Mouse (Mus musculus): ENCODE measurements around the gene Pla2g4b. TPM values are rescaled to one million over a fixed set of nuclear protein-coding genes. Genes with fewer than 3 reads are reported as not detected.

Pla2g4b gene
- total RNA-seq, 1 experiment: 2.7 TPM

DNA sequence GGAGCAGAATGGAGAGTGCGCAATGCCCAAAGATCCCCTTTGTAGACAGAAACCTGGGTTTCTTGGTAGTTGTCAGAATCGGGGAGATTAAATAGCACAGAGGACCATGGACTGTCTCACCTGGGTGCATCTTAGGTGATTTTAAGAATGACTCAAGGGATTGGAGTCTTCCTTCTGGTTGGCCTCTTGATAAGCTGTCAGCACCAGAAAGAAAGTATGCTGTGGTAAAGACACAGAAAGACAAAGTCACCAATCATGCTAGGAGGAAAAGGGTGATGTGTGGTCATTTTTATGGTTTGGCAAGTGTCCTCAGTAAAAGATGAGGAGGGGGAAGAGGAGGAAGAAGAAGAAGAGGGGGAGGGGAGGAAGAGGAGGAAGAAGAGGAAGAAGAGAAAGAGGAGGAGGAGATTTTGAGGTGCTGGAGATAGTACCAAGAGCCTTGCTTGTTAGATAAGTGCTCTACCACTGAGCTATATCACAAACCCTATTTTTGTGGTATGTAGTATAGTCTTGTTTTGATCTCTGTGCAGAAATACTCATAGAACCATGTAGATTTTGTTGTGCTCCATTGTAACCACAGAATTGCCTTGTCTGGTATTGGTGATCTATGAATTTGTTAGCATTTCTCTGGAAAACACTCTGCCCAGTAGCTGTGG lies 19.3 kb upstream of the Pla2g4b start:
- Histone ChIP-seq H3K36me3 (ENCODE audit: control insufficient read depth, insufficient read depth, low read length, poor library complexity, severe bottlenecking) (no peaks in the 10 kb centered on the region), H3K4me3 (ENCODE audit: insufficient read depth in 1 of 2, low read depth in 1 of 2, low read length in 2 of 2, poor library complexity in 1 of 2, severe bottlenecking in 1 of 2) (no peak overlapping the region), H3K9me3 (ENCODE audit: control insufficient read depth, insufficient read depth, low read depth, low read length) (no peaks in the 10 kb centered on the region), H3K4me1 (ENCODE audit: control insufficient read depth in 2 of 2, insufficient read depth in 2 of 2, low read length in 2 of 2, poor library complexity in 1 of 2) (no peaks in the 10 kb centered on the region), H3K9ac (ENCODE audit: insufficient read depth, low read depth, low read length, poor library complexity, severe bottlenecking) (no peak overlapping the region), H3K27ac (ENCODE audit: insufficient read depth, low read depth, low read length, poor library complexity, severe bottlenecking) (no peak overlapping the region)
- DNase-seq (ENCODE audit: low read depth, low spot score): no peak
- no peak for TF ChIP-seq HCFC1 (IDR thresholded peaks at IDR 0.05; ENCODE audit: borderline replicate concordance, insufficient read depth, low read length)
- no peak for TF ChIP-seq ZC3H11A (IDR thresholded peaks at IDR 0.05; ENCODE audit: borderline replicate concordance, low read depth, low read length)
- TF ChIP-seq MAFK (IDR thresholded peaks at IDR 0.05; ENCODE audit: insufficient read depth, low read depth, low read length): no peak
- TF ChIP-seq CHD2 (IDR thresholded peaks at IDR 0.05; ENCODE audit: low read depth, low read length): no peak
- no peak for TF ChIP-seq ZNF384 (IDR thresholded peaks at IDR 0.05; ENCODE audit: low read depth, low read length)
- in situ Hi-C loops (cut with MboI; ENCODE audit: low sequenced_read_pairs in 2 of 2, unreplicated experiment in 2 of 2): no loop called here

DNA sequence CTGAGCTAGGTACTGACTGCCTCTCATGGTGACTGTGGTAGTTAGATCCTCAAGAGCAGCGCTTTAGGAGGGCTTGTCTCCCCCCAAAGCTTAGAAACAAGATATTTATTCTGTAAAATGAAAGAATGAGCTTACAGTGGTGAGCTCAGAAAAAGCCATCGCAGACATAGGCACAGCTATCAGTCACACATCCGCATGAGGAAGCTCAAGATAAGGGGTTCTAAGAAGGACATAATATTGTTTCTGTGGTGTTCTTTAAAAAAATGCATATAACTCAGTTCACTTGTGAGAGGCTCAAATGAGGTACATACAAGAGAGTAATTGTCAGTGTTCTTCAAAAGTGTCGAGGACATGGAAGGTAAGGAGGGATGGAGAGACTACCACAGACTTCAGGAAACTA lies 17.3 kb upstream of the Pla2g4b start:
- Histone ChIP-seq H3K36me3 (ENCODE audit: control insufficient read depth, insufficient read depth, low read length, poor library complexity, severe bottlenecking) (no peaks in the 10 kb centered on the region; the same call in 1 of the 2 replicates), H3K27ac (ENCODE audit: insufficient read depth, low read depth, low read length, poor library complexity, severe bottlenecking) (no peak overlapping the region), H3K9ac (ENCODE audit: insufficient read depth, low read depth, low read length, poor library complexity, severe bottlenecking) (no peak overlapping the region), H3K9me3 (ENCODE audit: control insufficient read depth, insufficient read depth, low read depth, low read length) (no peaks in the 10 kb centered on the region), H3K4me1 (ENCODE audit: control insufficient read depth in 2 of 2, insufficient read depth in 2 of 2, low read length in 2 of 2, poor library complexity in 1 of 2) (no peaks in the 10 kb centered on the region), H3K4me3 (ENCODE audit: insufficient read depth in 1 of 2, low read depth in 1 of 2, low read length in 2 of 2, poor library complexity in 1 of 2, severe bottlenecking in 1 of 2) (no peak overlapping the region)
- in situ Hi-C loops (cut with MboI; ENCODE audit: low sequenced_read_pairs in 2 of 2, unreplicated experiment in 2 of 2): no loop called here
- no peak for TF ChIP-seq CHD2 (IDR thresholded peaks at IDR 0.05; ENCODE audit: low read depth, low read length)
- TF ChIP-seq HCFC1 (IDR thresholded peaks at IDR 0.05; ENCODE audit: borderline replicate concordance, insufficient read depth, low read length): no peak
- TF ChIP-seq ZNF384 (IDR thresholded peaks at IDR 0.05; ENCODE audit: low read depth, low read length): no peak
- no peak for TF ChIP-seq MAFK (IDR thresholded peaks at IDR 0.05; ENCODE audit: insufficient read depth, low read depth, low read length)
- no peak for TF ChIP-seq ZC3H11A (IDR thresholded peaks at IDR 0.05; ENCODE audit: borderline replicate concordance, low read depth, low read length)
- DNase-seq (ENCODE audit: low read depth, low spot score): no peak

DNA sequence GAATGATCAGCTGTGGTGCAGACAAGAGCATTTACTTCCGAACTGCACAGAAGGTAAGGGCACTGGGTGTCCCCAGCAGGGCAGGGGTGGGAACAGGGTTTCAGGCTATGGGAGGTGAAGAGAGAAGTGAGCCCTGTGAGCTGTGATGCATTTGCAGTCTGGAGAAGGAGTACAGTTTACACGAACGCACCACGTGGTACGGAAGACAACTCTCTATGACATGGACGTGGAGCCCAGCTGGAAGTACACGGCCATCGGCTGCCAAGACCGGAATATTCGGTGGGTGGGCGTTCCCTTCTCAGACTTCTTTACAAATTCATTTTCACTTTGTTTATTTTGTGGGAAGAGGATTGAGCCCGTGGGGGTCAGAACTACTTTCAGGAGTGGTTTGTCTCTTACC lies 15.6 kb upstream of the Pla2g4b start:
- in situ Hi-C loops (cut with MboI; ENCODE audit: low sequenced_read_pairs in 2 of 2, unreplicated experiment in 2 of 2): no loop called here
- no peak for DNase-seq (ENCODE audit: low read depth, low spot score)
- no peaks in the 10 kb centered on the region for H3K4me1 ChIP-seq (ENCODE audit: control insufficient read depth in 2 of 2, insufficient read depth in 2 of 2, low read length in 2 of 2, poor library complexity in 1 of 2)
- no peaks in the 10 kb centered on the region for H3K9me3 ChIP-seq (ENCODE audit: control insufficient read depth, insufficient read depth, low read depth, low read length)
- H3K9ac ChIP-seq (ENCODE audit: insufficient read depth, low read depth, low read length, poor library complexity, severe bottlenecking): no peak overlapping the region
- peaks cover 3% of the 10 kb centered on the region; the same call in 1 of the 2 replicates for H3K36me3 ChIP-seq (ENCODE audit: control insufficient read depth, insufficient read depth, low read length, poor library complexity, severe bottlenecking)
- TF ChIP-seq CHD2 (IDR thresholded peaks at IDR 0.05; ENCODE audit: low read depth, low read length) (no peak), MAFK (IDR thresholded peaks at IDR 0.05; ENCODE audit: insufficient read depth, low read depth, low read length) (no peak), HCFC1 (IDR thresholded peaks at IDR 0.05; ENCODE audit: borderline replicate concordance, insufficient read depth, low read length) (no peak), ZNF384 (IDR thresholded peaks at IDR 0.05; ENCODE audit: low read depth, low read length) (no peak), ZC3H11A (IDR thresholded peaks at IDR 0.05; ENCODE audit: borderline replicate concordance, low read depth, low read length) (no peak)
- H3K4me3 ChIP-seq (ENCODE audit: insufficient read depth in 1 of 2, low read depth in 1 of 2, low read length in 2 of 2, poor library complexity in 1 of 2, severe bottlenecking in 1 of 2): no peak overlapping the region
- no peak overlapping the region for H3K27ac ChIP-seq (ENCODE audit: insufficient read depth, low read depth, low read length, poor library complexity, severe bottlenecking)

DNA sequence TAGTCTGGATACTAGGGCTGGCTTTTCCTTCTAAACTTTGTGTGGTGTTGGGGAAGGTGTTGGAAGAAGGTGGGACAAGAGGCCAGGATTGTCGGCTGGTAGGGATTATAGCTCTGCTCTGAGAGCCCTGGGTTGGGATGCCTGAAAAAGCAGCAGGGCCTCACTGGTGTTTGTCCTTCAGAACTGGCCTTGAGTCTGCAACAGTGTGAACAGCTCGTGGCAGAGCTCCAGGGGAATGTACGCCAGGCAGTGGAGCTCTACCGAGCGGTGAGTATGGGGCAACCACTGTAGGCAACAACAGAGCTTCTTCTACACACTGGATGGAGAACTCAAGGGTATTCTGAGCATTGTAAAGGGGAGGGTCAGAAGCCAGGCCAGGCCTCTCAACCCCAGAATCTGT lies 8.9 kb upstream of the Pla2g4b start:
- peaks cover 0 to 4% of the 10 kb centered on the region in 2 experiments; a peak in 2 of 4 replicates for H3K4me1 ChIP-seq (ENCODE audit: control insufficient read depth in 2 of 2, insufficient read depth in 2 of 2, low read length in 2 of 2, poor library complexity in 1 of 2)
- no peak overlapping the region for H3K4me3 ChIP-seq (ENCODE audit: insufficient read depth in 1 of 2, low read depth in 1 of 2, low read length in 2 of 2, poor library complexity in 1 of 2, severe bottlenecking in 1 of 2)
- DNase-seq (ENCODE audit: low read depth, low spot score): no peak
- H3K9ac ChIP-seq (ENCODE audit: insufficient read depth, low read depth, low read length, poor library complexity, severe bottlenecking): no peak overlapping the region
- TF ChIP-seq HCFC1 (IDR thresholded peaks at IDR 0.05; ENCODE audit: borderline replicate concordance, insufficient read depth, low read length) (no peak), CHD2 (IDR thresholded peaks at IDR 0.05; ENCODE audit: low read depth, low read length) (no peak), MAFK (IDR thresholded peaks at IDR 0.05; ENCODE audit: insufficient read depth, low read depth, low read length) (no peak), ZNF384 (IDR thresholded peaks at IDR 0.05; ENCODE audit: low read depth, low read length) (no peak), ZC3H11A (IDR thresholded peaks at IDR 0.05; ENCODE audit: borderline replicate concordance, low read depth, low read length) (no peak)
- H3K27ac ChIP-seq (ENCODE audit: insufficient read depth, low read depth, low read length, poor library complexity, severe bottlenecking): no peak overlapping the region
- in situ Hi-C loops (cut with MboI; ENCODE audit: low sequenced_read_pairs in 2 of 2, unreplicated experiment in 2 of 2): no loop called here
- H3K36me3 ChIP-seq (ENCODE audit: control insufficient read depth, insufficient read depth, low read length, poor library complexity, severe bottlenecking): peaks cover 11% of the 10 kb centered on the region; the same call in 1 of the 2 replicates
- no peaks in the 10 kb centered on the region for H3K9me3 ChIP-seq (ENCODE audit: control insufficient read depth, insufficient read depth, low read depth, low read length)

All from ES-E14 (cell line).